Mouse (Mus musculus) small intestine, adult 2 months (tissue): ENCODE results near the gene Comtd1. TPM values are rescaled to one million over a fixed set of nuclear protein-coding genes. Genes with fewer than 3 reads are reported as not detected.

Experiments used
- H3K27ac ChIP-seq: fragments of 200-500 bp; 2 replicates; pipeline ENCODE4 v1.5.1; 2012; ENCODE audit warnings: low read depth, low read length, control low read depth, inconsistent platforms; ENCODE audit not compliant: insufficient read depth
- H3K27me3 ChIP-seq: fragments of 200-500 bp; 2 replicates; pipeline ENCODE4 v1.6.1; 2012; ENCODE audit warnings: mild to moderate bottlenecking, moderate library complexity, low read length, inconsistent platforms; ENCODE audit not compliant: control insufficient read depth, insufficient read depth
- H3K36me3 ChIP-seq: fragments of 200-500 bp; 2 replicates; pipeline ENCODE4 v1.6.1; 2012; ENCODE audit warnings: mild to moderate bottlenecking, low read length, control low read depth, inconsistent platforms; ENCODE audit not compliant: control insufficient read depth, insufficient read depth
- H3K4me1 ChIP-seq: fragments of 200-500 bp; 2 replicates; pipeline ENCODE4 v1.6.1; 2012; ENCODE audit warnings: low read length, inconsistent platforms, mixed read lengths; ENCODE audit not compliant: control insufficient read depth, insufficient read depth, insufficient read length
- H3K4me3 ChIP-seq: fragments of 200-500 bp; 2 replicates; pipeline ENCODE4 v1.5.1; 2012; ENCODE audit warnings: low read depth, mild to moderate bottlenecking, control low read depth, inconsistent platforms, low read length, moderate library complexity
- CTCF ChIP-seq: fragments of 200-500 bp; IDR thresholded peaks from 2 replicates; pipeline ENCODE4 v1.5.1; 2012; ENCODE audit warnings: low read depth, mild to moderate bottlenecking, control low read depth, inconsistent platforms, low read length, moderate library complexity, mixed read lengths; ENCODE audit not compliant: insufficient replicate concordance, insufficient read length; ENCODE audit errors: extremely low read depth
- POLR2A ChIP-seq: fragments of 200-500 bp; IDR thresholded peaks from 2 replicates; pipeline ENCODE4 v1.6.1; 2012; ENCODE audit warnings: low read depth, mild to moderate bottlenecking, control low read depth, inconsistent platforms, low read length, moderate library complexity
- WGBS: fragments of 180-500 bp; shearing (Covaris S2); methylation state at CpG from one replicate; pipeline ENCODE4 v1.1.7; 2018; 5-methylcytosine and 5-hydroxymethylcytosine counted together
- polyA plus RNA-seq: library from polyadenylated mRNA; depleted of rRNA; stranded (reverse); fragments of >200 nt; gene quantifications from 2 replicates; pipeline ENCODE4 v1.2.3, GENCODE M21; 2012; rRNA removed

Gene Comtd1
- polyA plus RNA-seq, 1 experiment = 137 TPM

DNA sequence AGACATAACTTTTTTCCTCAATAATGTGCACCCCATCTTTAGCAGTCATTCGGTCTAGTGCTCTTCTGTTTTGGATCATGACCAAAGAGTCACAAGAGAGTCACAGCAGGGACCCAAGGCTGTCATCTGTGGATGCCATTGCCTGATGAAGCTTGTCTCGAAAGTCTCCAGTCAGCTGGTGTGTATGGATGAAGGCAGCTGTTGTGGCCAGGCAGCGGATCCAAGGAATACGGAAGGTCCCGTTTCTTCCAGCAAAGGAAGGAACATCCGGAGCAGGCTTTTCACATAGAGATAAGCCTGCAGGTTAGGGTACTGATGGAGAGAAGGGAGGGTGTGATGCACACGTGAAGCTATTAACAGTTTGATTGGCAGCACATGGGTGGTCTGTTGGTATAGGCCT is 47.2 kb downstream of the Comtd1 start:
- TF ChIP-seq POLR2A (no peak), CTCF (no peak)
- no peak overlapping the region for H3K27ac ChIP-seq
- no peak overlapping the region for H3K4me3 ChIP-seq
- 88% methylated on average over 7 of the region's 7 CpGs for WGBS
- H3K27me3 ChIP-seq = no peaks in the 10 kb centered on the region
- H3K36me3 ChIP-seq = peaks cover 7% of the 10 kb centered on the region; the same call in 1 of the 2 replicates
- H3K4me1 ChIP-seq = peaks cover 23% of the 10 kb centered on the region

DNA sequence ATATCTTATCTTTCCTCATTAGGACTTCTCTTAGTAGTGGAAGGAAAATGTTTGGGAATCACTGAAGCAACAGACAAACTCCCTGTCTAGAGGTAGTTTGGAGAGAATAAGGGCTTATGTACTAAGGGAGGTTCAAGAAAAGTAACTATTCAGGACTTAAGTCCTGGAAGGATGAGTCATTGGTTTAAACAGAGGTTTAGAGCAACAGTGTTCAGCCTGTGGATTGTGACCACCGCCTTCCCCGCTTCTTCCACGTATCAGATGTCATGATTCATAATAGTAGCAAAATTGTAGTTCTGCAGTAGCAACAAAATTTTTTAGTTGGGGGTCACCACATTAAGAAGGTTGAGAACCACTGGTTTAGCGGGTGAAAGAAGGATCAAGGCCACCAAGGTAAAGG is 48.1 kb downstream of the Comtd1 start:
- H3K36me3 ChIP-seq = peaks cover 7% of the 10 kb centered on the region
- H3K27ac ChIP-seq = no peak overlapping the region
- WGBS = 97% methylated on average over 4 of the region's 4 CpGs
- no peak overlapping the region for H3K4me3 ChIP-seq
- no peak for TF ChIP-seq POLR2A
- no peak for TF ChIP-seq CTCF
- no peaks in the 10 kb centered on the region for H3K27me3 ChIP-seq
- peaks cover 18% of the 10 kb centered on the region for H3K4me1 ChIP-seq

Other genes with a start within 250 kb of the Comtd1 start
- gene Dupd1, start 134.4 kb downstream of the Comtd1 start, polyA plus RNA-seq = not detected in 2 replicates
- 13.7 and 30.6 TPM in 2 replicates for gene Samd8, start 98.4 kb downstream of the Comtd1 start, polyA plus RNA-seq
- gene Dusp13, start 97.8 kb downstream of the Comtd1 start, polyA plus RNA-seq = 0.60 and 2.6 TPM in 2 replicates
- 131 and 371 TPM in 2 replicates for gene Vdac2, start 23.7 kb downstream of the Comtd1 start, polyA plus RNA-seq
- 18.2 and 22.7 TPM in 2 replicates for gene Zfp503, start 140.6 kb upstream of the Comtd1 start, polyA plus RNA-seq
- 0.34 TPM in 1 of 2 replicates, not detected in the other for gene Lrmda, start 170.7 kb upstream of the Comtd1 start, polyA plus RNA-seq